Mouse (Mus musculus) gastrocnemius, adult 2 months (tissue): ENCODE data around the gene Ccno. TPM values are rescaled to one million over a fixed set of nuclear protein-coding genes. Genes with fewer than 3 reads are reported as not detected.
"Not testable (repeated sequence)": the region's sequence is repeated elsewhere in the genome, so short reads cannot be mapped to it uniquely, and the experiment has no call there.

ENCODE experiments used
- DNase-seq: peaks from one replicate; pipeline ENCODE4 v3.0.0; 2022
- H3K27ac ChIP-seq: fragments of 200-600 bp; 2 replicates; pipeline ENCODE4 v1.8.1; 2022; ENCODE audit warnings: mild to moderate bottlenecking
- H3K4me3 ChIP-seq: fragments of 200-600 bp; 2 replicates; pipeline ENCODE4 v1.8.1; 2022; ENCODE audit warnings: mild to moderate bottlenecking, moderate library complexity
- CTCF ChIP-seq: fragments of 200-600 bp; IDR thresholded peaks from 2 replicates; pipeline ENCODE4 v1.8.1; 2022; ENCODE audit warnings: antibody characterized with exemption, mild to moderate bottlenecking, moderate library complexity
- intact Hi-C: fragments of 180-260 bp; cut with DNase I; formaldehyde crosslinking; loops from one replicate; pipeline ENCODE4 v1.15.1; 2025
- total RNA-seq, 2 experiments: library from RNA; stranded (reverse); gene quantifications; 2 replicates each; pipeline ENCODE4 v1.2.3; 2021

Gene Ccno
- total RNA-seq, 2 experiments from 2014 or later: not detected

DNA sequence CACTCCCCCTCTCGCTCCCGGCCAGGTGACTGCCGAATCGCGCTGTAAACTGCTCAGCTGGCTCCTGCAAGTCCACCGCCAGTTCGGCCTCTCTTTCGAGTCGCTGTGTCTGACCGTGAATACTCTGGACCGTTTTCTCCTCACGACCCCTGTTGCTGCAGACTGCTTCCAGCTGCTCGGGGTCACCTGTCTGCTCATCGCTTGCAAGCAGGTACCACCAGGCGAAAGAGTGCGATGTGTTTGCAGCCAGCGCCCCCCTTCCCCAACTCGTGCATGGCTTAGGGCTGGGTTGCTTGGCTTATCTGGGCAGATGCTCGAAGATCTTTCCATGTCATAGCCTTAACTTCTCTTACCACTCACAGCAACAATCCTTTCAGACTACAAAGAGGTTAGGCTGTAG, 1.3 kb downstream of the Ccno start:
- no peak for DNase-seq
- peak overlapping the region; percentile 79 for H3K4me3 ChIP-seq
- no peak overlapping the region for H3K27ac ChIP-seq
- intact Hi-C loops: loop anchor here (5.0 kb wide), 1 partner anchor 48 kb away; the partner anchor contains the start of gene Cdc20b
- TF ChIP-seq CTCF: no peak

GRCm38 (mm10) chr13:112989541-112989940, 1.9 kb downstream of the Ccno start:
- Histone ChIP-seq H3K4me3 (no peak overlapping the region), H3K27ac (no peak overlapping the region)
- intact Hi-C loops: loop anchor here (5.0 kb wide), 1 partner anchor 48 kb away; the partner anchor contains the start of gene Cdc20b
- peak; percentile 29 for DNase-seq
- no peak for TF ChIP-seq CTCF

DNA sequence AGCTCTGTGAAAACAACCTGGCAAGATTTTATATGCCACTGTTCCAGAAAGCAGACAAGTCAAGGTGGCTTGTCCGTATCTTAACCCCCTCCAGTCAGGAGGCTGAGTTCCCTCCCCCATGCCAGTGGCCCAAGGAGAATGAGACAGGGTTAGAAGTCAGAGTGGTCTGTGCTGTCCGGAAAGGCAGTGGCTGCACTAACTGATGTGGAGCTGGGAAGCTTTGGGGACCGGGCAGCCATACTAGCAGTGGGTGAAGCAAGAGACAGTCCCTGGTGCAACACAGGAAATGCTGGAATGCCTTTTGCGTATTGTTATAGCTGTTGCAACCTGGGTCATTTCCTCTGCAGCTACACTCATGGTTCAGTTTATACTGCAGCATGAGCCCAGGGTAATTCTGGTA, 2.7 kb downstream of the Ccno start:
- DNase-seq: no peak
- intact Hi-C loops: no loop called here
- Histone ChIP-seq H3K4me3 (no peak overlapping the region), H3K27ac (no peak overlapping the region)
- TF ChIP-seq CTCF: no peak

GRCm38 (mm10) chr13:112993531-112994152, 6.0 kb downstream of the Ccno start, which contains the start of gene Mcidas:
Gene Mcidas, plus strand, starts transcription at chr13:112993845.
- Histone ChIP-seq H3K4me3 (peak within 1 kb of the TSS; percentile 63), H3K27ac (no peak within 1 kb of the TSS)
- DNase-seq: peak; percentile 34
- intact Hi-C loops: no loop called here
- no peak for TF ChIP-seq CTCF

DNA sequence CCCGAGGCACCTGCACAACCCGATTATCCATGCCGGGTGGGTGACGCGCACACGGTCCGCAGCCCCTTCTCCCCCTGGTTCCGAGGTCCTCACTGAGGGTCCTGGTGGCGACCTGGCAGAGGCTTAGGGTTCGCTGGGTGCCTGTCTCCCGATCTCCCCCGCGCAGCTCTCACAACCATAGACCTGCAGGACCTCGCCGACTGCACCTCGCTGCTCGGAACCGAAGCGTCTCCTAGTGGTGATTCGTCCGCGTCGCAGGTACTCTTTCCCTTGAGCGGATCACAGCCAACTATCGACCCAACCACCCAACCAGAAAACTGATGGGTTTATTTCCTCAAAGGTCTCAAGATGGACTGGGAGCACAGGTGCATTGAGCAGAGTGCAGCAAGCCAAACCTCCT, 6.6 kb downstream of the Ccno start:
- peak; percentile 49 for DNase-seq
- Histone ChIP-seq H3K27ac (no peak overlapping the region), H3K4me3 (peak overlapping the region; percentile 63)
- TF ChIP-seq CTCF: peak; percentile 65
- intact Hi-C loops: no loop called here

DNA sequence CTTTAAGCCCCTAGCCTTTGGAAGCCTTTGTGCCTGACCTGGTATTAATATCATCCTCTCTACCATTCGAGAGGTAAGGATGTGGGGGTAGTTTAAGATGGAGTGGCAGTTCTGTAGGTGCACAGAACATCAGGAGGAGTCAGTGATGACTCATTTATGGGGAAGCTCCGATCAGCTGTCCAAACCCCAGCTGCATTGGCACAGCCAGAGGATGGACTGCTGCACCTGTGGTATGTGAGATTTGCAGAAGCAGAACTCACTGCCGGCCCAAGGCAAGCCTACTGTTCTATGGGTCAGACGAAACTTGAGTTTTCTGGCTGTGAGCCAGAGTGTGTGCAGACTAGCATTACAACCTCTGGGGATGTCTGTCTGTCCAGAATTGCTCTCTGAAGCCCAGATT, 8.8 kb downstream of the Ccno start:
- TF ChIP-seq CTCF: no peak
- intact Hi-C loops: no loop called here
- H3K27ac ChIP-seq: no peak overlapping the region
- no peak overlapping the region for H3K4me3 ChIP-seq
- no peak for DNase-seq

DNA sequence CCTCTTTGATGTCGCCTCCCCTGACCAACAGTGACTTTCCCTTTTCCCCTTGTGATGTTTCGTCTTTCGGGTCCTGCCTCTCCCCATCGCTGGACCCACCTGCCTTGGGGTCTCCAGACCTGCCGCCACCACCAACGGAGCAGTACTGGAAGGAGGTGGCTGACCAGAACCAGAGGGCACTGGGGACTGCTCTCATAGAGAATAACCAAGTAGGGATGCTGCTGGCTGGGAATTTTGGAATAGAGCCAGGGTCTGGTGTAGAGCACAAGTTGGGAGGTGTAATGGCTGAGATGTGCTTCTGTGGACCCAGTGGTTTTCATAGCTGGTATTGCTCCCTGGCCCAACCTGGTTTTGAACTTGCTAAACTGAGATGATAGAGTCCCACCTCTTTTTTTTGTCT, 9.8 kb downstream of the Ccno start:
- intact Hi-C loops: no loop called here
- TF ChIP-seq CTCF: no peak
- no peak overlapping the region for H3K27ac ChIP-seq
- DNase-seq: no peak
- no peak overlapping the region for H3K4me3 ChIP-seq

DNA sequence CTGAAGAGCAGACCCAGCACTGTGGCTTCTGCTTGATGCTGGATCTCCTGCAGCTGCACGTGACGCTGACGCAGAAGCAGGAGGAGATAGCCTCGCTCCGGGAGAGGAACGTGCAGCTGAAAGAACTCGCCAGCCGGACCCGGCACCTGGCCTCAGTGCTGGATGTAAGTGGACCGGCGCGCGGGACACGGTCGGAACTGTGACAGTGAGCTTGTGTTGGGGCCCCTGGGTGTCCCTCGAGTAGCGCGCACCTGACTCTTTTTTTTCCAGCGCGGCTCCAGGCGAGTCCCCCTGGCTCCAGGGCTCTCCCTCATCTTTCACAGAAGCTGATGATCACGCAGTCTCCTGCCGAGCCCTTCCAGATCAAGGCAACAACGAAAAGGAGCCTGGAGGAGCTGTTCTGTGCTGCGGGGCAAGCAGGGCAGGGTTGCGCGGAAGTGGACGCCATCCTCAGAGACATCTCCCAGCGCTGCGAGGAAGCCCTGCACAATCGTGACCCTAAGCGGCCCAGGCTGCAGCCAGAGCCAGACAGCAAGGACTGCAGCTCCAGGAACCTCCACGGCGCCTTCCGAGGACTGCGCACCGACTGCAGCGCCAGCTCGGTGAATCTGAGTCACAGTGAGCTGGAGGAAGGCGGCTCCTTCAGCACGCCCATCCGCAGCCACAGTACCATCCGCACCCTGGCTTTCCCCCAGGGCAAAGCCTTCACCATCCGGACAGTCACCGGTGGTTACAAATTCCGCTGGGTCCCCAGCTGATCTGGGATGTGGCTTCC, 11.0 kb downstream of the Ccno start:
- Histone ChIP-seq H3K4me3 (peak overlapping the region; percentile 59), H3K27ac (no peak overlapping the region)
- peak; percentile 35 for DNase-seq
- intact Hi-C loops: no loop called here
- TF ChIP-seq CTCF: no peak

GRCm38 (mm10) chr13:113000090-113000489, 12.5 kb downstream of the Ccno start:
- TF ChIP-seq CTCF: no peak
- intact Hi-C loops: no loop called here
- no peak overlapping the region for H3K27ac ChIP-seq
- H3K4me3 ChIP-seq: no peak overlapping the region
- no peak for DNase-seq

DNA sequence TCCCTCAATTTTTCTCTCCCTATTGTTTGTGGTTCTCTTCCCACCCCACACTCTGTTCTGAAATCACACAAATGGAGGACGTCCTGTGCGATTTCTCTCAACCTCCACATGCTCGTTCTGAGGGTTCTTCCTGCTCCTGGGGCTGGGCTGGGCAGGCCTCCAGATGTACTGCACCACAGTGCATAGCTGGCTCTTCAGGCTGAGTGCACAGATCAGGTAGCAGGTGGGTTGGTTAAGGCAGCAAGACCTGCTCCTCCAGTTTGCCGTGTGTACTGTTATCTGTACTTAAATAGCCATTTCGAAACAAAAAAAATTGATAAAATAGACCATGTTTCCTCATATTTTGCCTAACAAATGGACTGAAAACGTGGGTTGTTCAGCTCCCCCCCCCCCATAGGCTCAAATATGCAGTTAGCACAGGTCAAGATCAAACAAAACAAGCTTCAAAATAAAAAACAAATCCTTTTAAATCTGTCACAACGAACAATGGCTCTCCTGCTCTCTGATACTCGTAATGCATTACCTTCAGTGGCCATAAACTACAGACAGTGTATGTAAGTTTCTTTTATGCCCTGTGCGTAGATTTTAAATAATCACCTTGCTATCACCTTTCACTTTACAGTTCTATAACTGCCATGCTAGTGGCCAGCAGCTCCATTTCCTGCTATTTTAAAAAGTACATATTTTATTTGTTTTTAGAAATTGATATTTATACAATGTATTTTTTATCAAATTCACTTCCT, 13.1 kb downstream of the Ccno start:
- Histone ChIP-seq H3K4me3 (no peak overlapping the region), H3K27ac (no peak overlapping the region)
- TF ChIP-seq CTCF: no peak
- intact Hi-C loops: no loop called here
- no peak for DNase-seq

DNA sequence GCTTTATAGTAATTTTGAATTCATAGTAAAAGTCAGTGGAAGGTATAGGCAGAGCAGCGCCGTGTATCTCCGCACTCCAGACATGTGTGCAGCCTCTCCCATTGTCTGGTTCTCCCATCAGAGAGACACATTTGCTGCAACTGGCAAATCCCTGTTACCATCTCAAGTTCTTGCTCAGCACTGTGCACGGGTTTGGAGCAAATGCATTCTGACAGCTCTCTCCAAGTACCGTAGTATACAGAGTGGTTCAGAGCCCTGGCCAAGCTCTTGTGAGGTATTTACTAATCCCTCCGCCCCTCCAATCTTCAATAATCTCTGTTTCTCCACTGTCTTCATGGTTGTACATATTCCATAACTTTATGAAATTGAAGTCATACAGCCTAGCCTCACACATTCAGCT, 25.1 kb downstream of the Ccno start:
- no peak for TF ChIP-seq CTCF
- no peak for DNase-seq
- H3K4me3 ChIP-seq: peak overlapping the region; percentile 65; the same call in 1 of the 2 replicates
- H3K27ac ChIP-seq: no peak overlapping the region
- intact Hi-C loops: no loop called here

GRCm38 (mm10) chr13:113013174-113013953, 25.8 kb downstream of the Ccno start:
- intact Hi-C loops: not testable (repeated sequence)

More at GRCm38 (mm10) chr13:113013174-113013953, 25.8 kb downstream of the Ccno start:
- not testable (repeated sequence) for H3K27ac ChIP-seq, DNase-seq
- peak overlapping the region; percentile 65 for H3K4me3 ChIP-seq
